Mouse (Mus musculus) forelimb bud, embryonic 11.5 days (tissue): Measurements from ENCODE around the gene Klhl26.

Experiments used
- DNase-seq: peaks from one replicate; pipeline ENCODE4 v3.0.0-alpha.2; 2012; ENCODE audit warnings: low read depth, low spot score

Klhl26 gene

DNA sequence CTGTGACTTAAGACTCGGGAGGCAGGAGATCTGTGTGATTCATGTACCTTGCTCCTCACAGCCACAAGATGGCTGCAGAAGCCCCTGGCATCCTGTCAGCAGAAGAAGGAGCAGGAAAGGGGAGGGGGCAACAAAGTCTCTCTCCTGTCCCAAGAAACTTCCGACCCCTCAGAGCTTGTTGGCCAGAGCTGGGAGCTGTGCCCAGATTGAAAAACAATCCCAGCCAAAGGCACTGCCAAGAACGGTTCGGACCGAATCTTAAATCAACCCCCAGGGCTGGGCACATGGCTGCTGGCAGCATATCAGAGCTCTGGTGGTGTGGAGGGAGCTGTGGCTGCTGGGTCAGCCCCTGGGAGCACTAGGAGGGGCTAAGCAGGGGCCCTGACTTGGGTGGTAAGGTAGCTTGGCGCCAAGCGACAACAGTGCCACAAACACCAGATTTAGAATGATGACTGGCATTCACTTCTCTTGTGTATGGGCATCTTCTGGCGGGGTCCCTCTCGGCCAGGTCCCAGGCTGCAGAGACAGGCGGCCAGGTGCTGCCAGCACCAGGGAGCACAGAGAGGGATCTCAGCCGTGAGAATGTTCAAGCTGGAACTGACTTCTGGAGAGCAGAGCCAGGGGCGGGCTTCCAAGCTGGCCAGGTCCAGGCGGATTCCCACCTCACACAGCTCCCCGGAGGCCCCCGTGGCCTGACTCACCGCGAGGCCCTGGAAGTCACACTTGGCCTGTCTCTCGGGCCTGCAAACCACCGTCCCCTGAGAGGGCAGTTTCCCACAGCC lies 28.9 kb downstream of the Klhl26 start:
- DNase-seq: no peak

DNA sequence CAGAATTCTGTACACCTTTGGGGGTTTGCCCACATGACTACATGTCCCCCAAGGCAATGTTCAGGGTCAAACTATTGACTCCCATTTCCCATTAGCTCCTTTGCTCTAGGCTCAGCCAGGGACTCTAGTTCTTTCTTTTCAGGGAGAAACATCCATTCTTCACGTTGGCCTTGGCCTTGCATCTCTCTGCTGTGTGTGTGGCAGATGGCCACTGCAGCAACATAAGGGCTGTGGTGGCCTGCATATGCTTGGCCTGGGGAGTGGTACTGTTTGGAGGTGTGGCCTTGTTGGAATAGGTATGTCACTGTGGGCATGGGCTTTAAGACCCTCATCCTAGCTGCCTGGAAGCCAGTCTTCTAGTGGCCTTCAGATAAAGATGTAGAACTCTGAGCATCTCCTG lies 30.8 kb downstream of the Klhl26 start:
- no peak for DNase-seq

DNA sequence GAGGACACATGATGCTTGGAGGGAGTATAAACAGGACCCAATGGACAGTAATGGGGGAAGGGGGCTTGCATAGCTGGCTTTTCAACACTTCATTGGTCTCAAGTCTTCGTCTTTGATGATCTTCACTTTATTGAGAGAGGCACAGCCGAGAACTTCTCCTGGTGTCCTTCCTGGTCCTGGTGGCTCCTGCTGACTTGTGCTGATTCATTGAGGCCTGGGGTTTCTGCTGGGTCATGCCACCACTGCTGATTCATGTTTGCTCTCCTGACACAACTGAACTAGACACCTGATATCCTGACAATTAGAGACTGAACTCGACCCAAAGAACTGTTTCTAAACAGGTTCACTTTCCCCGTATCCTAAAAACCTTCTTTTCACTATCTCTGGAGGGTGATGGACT lies 33.4 kb downstream of the Klhl26 start:
- DNase-seq: no peak

DNA sequence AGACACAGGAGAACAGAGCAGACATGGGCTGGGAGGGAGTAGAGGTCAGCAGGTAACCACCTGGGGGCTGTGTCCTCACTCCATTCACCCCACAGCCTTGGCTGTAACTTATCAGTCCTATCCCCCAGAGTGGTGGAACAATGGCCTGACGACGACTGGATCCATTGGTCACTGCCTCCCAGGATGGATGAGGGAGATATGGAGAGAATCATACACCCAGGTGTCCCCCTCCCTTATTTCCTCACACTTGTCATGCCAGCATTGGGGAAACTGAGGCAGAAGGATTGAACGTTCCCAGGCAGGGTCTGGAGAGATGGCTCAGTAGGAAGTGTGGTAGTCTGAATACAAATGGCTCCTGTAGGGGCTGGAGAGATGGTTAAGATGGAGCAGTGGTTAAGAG lies 35.2 kb downstream of the Klhl26 start:
- no peak for DNase-seq

DNA sequence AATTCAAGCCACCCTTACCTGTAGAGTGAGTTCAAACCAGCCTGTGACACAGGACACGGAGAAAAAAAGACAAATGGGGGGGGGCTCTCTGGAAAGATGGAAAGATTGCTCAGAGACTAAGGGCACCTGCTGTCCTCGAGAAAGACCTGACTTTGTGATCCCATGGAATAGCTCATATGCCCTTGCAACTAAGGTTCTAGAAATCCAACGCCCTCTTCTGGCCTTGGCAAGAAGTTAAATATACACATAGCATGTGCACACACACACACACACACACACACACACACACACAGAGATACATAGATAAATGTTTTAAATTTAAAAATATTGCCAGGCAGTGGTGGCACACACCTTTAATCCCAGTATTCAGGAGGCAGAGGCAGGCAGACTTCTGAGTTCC lies 36.5 kb downstream of the Klhl26 start:
- no peak for DNase-seq

DNA sequence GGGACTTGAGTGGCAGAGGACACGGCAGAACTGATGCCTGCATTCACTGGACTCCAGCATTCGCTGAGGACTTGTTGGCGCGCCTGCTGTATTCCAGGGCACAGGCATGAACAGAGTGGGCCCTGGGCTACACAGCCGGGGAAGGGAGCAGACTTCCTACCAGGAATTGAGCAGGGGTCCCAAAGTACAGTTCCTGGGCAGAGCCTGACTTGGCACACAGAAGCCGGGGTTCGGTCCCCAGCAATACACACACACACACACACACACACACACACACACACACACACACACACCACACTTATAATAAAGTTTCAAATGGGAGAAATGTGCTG lies 37.0 kb downstream of the Klhl26 start:
- DNase-seq: no peak

DNA sequence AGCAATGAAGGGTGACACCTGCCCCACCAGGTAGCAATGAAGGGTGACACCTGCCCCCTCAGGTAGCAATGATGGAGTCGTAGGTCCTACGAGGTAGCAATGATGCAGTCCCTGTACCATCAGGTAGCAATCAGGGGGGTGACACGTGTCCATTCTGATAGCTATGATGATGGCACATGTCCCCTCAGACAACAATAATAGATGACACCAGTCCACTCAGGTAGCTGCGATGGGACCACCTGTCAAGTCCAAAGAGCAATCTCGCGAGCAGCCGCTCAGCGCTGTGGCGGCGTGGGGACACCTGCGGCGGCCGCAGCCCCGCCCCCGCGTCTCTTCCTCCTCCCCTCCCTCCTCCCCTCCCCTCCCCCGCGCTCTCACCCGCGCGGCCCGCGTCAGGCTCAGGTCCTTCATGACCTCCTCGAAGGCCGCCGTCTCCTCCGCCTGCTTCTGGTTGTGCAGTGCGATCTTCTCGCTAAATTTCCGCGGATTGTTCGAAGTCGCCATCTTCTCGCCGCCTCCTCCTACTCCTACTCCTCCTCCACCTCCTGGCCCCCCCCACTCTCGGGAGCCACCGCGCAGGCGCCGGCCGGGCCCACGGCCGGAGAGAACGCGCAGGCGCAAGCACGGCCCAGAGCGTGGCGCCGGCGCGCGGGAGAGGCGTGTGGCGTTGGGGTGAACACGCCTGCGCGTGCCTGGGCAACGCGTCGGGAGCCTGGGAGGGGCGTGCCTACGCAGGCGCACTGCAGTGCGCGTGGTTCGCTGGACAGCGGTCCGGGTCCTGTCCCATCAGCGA lies 37.5 kb downstream of the Klhl26 start, which contains the start of gene Crtc1:
TSS of gene Crtc1 (minus strand) at position 525 of the 793 bp plus-strand sequence.
- DNase-seq: peak; percentile 99

DNA sequence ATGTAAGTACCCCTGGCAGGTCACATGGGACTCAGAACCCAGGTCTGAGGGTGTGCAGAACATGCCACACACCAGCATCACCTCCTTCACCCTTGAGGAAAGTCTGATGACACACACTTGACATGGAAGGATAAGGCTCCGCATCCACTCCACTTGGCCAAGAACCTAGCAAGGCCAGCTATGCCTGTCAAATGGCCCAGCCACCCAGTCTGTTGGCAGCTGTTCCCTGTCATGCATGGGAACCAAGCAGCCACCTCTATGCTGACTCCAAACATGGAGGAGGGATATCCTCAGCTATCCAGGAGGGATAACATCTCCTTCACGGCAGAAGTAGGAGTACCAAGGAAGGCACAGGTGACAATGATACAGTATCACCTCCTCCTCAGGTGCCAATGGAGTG lies 38.3 kb downstream of the Klhl26 start:
- no peak for DNase-seq

DNA sequence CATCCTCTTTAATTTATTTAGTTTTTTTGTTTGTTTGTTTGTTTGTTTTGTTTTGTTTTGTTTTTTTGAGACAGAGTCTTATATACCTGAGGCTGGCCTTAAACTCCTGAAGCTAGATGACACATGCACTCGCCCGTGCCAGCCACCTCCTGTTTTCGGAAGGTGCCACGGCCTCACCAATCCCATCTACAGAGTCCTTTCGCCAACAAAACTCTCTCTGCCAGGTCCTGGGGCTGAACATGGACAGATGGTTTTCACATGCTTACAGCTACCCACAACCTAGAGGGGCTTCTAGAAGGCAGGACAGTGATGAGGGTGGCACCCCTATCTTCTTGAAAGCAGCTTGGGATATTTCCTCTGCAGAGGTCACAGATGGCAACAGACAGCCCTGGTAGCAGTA lies 41.6 kb downstream of the Klhl26 start:
- no peak for DNase-seq

DNA sequence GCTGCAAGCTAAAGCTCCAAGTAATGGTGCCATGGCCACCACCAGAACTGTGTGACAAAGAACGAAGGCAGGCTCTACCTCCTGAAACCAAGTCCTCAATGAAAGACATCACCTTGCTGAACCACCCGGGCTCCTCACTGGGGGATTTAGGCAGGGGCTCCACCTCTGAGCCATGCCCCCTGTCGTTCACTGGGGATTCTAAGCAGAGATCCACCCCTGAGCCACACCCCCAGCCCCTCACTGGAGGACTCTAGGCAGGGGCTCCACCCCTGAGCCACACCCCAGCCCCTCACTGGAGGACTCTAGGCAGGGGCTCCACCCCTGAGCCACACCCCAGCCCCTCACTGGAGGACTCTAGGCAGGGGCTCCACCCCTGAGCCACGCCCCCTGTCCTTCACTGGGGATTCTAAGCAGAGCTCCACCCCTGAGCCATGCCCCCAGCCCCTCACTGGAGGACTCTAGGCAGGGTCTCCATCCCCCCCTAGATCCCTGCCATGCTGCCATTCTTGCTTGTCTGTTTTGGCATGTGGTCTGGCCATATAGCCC lies 43.7 kb downstream of the Klhl26 start:
- no peak for DNase-seq

DNA sequence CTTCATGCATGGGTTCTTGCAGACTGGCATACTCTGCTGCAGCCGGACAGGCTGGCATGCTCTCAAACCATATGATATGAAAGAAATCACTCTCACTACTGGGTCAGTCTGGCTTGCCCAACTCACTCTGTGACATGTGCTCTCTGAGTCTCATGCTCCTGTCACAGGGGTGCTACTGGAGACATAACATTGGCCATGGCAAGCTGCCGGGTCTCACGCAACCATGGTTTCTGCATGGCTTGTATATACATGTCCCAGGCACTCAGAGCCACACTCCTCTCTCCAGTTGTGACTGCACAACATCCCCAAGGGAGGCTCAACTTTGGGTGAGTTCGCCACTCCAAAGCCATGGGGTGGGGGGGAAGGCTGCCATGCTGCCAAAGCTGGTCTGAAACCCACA lies 45.6 kb downstream of the Klhl26 start:
- DNase-seq: no peak

DNA sequence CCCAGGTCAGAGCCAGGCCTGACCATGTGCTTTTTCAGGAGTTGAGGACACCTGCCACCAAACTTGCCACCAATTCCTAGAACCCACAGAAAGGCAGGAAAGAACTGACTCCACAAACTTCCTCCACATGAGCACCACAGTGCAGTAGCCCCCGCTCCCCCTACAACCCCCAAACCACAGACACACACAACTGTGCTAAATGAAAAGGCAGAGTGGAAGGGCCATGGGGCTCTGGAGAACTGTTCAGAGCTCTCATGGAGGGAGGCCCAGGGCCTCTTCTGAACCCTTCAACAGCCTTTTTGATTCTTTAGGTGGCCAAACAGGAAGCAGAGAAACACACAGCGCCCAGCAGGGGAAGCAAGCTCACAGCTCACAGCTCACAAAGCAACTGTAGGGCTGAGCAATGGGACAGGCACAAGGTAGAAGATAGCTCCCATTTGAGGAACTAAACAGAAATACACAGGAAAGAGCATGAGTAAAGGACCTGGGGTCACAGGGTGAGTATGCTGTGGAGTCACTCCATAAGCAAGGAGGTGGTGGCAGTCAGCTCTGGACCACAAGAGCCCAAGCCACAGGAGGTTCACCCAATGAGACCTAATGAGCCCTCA lies 50.4 kb downstream of the Klhl26 start:
- DNase-seq: no peak

DNA sequence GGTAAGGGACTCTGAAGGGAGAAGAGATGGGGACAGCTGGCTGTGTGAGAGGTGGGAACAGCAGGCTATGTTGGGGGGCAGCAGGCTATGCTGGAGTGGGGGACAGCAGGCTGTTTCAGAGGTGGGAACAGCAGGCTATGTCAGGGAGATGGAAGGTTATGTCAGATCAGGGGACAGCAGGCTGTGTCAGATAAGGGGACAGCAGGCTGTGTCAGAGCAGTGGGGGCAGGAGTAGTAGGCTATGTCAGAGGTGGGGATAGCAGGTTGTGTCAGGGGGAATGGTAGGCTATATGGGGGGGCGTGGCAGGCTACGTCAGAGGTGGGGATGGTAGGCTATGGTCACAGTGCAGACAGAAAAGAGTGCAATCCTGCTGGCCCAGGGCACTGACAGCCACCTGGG lies 54.0 kb downstream of the Klhl26 start:
- DNase-seq: no peak

DNA sequence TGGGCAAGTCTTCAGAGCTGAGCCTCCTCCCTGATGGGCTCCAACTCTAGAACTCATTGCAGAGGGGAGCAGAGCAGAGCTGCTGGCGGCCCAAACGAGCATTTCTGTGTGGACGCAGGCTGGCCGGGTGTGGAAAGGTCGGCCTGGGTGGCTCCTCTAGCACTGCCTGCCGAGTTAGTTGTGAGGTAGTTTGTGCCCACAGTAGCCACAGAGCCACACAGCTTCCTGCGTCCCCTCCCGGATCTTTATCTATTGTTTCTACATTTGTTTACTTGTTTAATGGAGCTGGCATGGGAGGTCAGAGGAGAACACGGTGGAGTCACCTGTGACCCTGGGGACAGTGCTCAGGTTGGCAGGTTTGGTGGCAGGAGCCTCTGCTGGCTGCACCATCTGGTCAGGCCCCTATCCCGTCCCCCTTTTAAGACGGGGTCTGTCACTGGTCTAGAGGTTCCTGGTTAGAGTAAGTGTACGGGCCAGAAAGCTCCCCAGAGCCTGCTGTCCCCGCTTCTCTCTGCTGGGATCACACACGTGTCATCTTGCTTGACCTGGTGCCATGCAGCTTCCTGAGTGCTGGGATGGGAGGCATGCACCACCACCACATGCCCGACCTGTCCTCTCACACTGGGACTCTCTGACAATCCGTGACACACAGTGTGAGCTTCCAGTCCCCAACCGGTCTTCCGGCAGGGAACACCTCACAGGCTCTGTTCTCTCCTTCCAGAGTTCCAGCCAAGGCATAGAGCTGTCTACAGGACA lies 55.2 kb downstream of the Klhl26 start:
- DNase-seq: no peak

DNA sequence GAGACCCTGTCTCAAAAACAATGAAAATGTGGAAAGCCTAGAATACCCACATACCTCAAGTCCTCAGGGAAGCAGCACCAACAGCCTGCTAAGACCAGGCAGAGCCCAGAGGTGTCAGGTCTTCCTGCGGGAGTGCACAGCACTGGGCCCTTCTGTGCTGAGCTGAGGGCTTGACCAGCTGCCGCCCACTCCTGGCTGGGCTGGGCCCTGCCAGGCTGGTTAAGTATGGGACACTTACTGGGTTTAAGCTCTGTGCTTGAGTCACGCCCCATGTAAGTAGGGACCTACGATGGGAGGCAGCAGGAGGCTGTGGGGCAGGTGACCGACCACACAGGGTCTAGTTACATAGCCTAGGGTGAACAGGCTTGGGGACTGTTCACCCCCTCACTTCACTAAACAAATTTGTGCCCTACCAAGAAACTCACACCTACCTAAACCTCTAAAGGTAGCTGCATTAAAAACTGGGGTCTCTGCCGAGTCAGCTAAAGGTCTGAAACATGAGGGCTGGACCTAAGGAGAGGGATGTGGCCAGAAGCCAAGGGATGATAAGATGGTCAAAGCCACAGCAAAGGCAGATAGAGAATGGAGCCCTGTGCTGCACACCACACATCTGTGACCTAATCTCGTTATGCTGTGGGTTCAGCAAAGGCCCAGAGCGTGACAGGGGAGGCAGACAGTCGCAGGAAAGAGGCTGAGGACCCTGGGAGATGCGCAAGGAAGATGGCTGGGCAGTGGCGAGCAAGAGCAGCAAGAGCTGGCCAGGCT lies 56.7 kb downstream of the Klhl26 start:
- DNase-seq: no peak

DNA sequence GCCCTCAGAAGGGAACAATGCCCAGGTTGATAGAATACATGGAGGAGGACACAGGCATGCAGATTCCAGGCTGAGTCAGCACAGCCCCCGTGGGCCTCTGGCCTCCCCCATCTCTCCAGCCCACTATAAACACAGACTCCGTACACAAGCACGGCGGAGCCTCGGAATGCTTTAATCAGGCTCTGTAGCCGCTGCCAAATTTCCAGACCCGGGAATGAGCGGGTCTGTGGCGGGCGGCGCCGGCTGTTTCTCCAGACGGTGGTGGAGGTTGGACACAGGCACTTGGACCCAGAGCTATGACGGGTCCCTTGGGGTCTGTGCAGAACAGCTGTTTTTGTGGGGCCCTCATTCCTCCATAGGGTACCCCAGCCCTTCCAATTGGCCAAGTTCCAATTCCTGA lies 57.8 kb downstream of the Klhl26 start:
- DNase-seq: no peak

DNA sequence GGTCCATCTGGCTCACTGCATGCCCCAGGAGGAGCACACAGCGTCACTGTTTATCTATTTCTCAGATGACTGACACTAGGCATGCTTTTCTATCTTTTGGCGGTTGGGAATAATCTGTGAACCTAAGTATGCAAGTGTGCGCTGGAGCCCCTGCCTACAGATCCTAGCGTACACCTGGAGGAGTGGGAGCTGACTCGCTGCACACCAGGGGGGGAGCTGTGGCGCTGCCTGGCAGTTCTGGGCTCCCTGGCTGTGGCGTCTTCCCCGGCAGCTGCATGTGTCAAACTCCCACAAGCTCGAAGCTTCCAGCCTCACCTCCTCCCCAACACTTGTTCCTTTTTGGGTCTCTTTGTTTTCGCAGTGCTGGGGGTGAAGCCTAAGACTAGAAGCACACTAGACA lies 58.9 kb downstream of the Klhl26 start:
- DNase-seq: no peak

DNA sequence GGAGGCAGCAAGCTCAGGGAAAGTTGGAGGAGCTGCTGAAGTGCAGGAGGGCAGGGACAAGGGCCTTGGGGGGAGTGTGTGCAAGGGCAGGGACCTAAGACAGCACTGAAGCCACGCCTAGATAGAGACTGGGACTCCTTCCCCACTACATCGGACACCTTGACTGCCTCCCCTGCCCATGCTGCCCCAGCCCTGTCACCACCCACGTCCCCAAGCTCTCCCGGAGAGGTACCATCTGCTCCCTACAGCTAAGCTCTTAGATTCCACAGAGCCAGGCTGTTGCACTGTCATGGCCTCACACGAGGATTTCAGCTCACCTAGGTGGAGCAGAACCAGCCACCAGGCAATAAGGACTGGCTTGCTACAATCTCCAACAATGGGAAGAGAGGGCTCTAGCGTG lies 59.8 kb downstream of the Klhl26 start:
- DNase-seq: no peak

DNA sequence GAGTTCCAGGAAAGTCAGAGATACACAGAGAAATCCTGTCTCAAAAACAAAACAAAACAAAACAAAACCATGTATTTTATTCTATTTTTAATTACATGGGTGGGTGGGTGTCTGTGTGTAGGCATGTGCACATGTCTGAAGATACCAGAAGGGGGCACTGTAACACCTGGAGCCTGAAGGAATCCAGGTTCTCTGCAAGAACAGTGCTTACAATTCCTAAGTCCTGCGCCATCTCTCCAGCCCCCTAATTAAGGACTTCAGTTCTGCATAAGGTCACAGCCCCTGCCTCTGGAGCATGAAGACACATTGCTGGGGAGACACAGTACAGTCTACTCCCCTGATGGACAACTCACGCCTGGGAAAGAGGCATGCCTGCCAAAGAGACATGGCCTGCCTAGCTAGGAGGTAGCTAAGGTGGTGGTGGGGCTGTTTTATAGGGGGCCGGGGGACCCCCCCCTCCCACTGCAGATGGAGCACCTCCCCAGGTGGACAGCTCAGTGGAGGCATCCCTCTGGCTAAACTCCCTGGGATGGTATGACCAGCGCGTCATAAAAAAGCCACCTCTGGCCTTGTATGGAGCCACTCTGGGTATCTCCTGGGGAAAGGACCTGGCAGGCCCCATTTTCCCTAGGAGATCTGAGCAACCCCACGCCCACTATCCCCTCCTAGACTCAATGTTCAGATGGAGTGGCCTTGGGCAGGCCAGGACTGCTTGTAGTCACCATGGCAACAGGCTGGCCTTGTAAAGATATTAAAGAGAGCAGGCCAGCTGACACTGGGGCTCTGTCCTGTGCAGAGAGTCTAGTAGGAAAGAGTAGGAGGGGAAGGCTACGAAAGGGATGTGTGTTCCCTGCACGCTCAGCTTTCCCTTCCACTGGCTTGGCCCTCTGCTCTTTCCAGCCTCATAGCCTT lies 61.0 kb downstream of the Klhl26 start:
- peak; percentile 63 for DNase-seq
